ENCODE assay signal across 8 mouse cellular contexts in genomic region chr8:116978631-116979256, GRCm38 (mm10). TPM values are rescaled to one million over a fixed set of nuclear protein-coding genes. Genes with fewer than 3 reads are reported as not detected.
A peak's percentile ranks its signal among the peaks of the same experiment; 100 is the strongest.
DNase-seq lines count a peak whose midpoint lies in the region; ATAC-seq lines count a peak whose summit lies in the region.

1700030J22Rik (minus strand) TSS chr8:116978959.

- H3K79me2 ChIP-seq in macrophage (ENCODE audit: inconsistent target): no peaks in the 10 kb centered on the region

- H3K4me2 ChIP-seq in hindbrain, embryonic 16.5 days (ENCODE audit: low read length): peak within 1 kb of the TSS; percentile 86

- peak within 1 kb of the TSS; percentile 81 for H3K27ac ChIP-seq in hindbrain, embryonic 16.5 days (ENCODE audit: low read depth, low read length)
- peak within 1 kb of the TSS; percentile 49 for H3K27ac ChIP-seq in macrophage

- H3K4me3 ChIP-seq in hindbrain, embryonic 16.5 days (ENCODE audit: low read length): peak within 1 kb of the TSS; percentile 95
- peak within 1 kb of the TSS; percentile 52 for H3K4me3 ChIP-seq in macrophage (ENCODE audit: inconsistent target)

- peak; percentile 99 for DNase-seq in WW6 (ENCODE audit: low read depth, low spot score)
- DNase-seq in cerebellum, postnatal 4 days (ENCODE audit: low spot score in 2 of 2): peak; percentile 94 to 96
- DNase-seq in gastrocnemius, adult 18-20 months (ENCODE audit: low spot score): peak; percentile 99
- peak; percentile 97 to 98 for DNase-seq in left cerebral cortex, adult 18-20 months (ENCODE audit: low spot score in 2 of 2)
- peak; percentile 99 for DNase-seq in right cerebral cortex, adult 18-20 months
- peak; percentile 89 for DNase-seq in urinary bladder, postnatal 10 days (ENCODE audit: low spot score)

- 0 out of 2 replicates have a peak, but pooled peaks cover 6% of the 10 kb centered on the region for H3K36me3 ChIP-seq in hindbrain, embryonic 16.5 days (ENCODE audit: control insufficient read depth, insufficient read depth, low read length)
- H3K36me3 ChIP-seq in macrophage (ENCODE audit: inconsistent target): peaks cover 7% of the 10 kb centered on the region; the same call in 1 of the 2 replicates

- peak; percentile 99 for ATAC-seq in hindbrain, embryonic 16.5 days

- H3K9me3 ChIP-seq in hindbrain, embryonic 16.5 days (ENCODE audit: control insufficient read depth, low read length): no peaks in the 10 kb centered on the region

- peak within 1 kb of the TSS; percentile 74 for H3K9ac ChIP-seq in hindbrain, embryonic 16.5 days (ENCODE audit: low read depth, low read length)

- 1% methylated on average over 41 of the region's 46 CpGs for WGBS in hindbrain, embryonic 16.5 days
- WGBS in macrophage (ENCODE audit: missing documents): under 1% methylated on average over 46 of the region's 46 CpGs

- peaks cover 11% of the 10 kb centered on the region for H3K4me1 ChIP-seq in hindbrain, embryonic 16.5 days (ENCODE audit: control insufficient read depth, insufficient read depth, low read depth, low read length)

- H3K27me3 ChIP-seq in hindbrain, embryonic 16.5 days (replicated peaks; ENCODE audit: control insufficient read depth, insufficient read depth, low read length): no peaks in the 10 kb centered on the region

RNA-seq across cellular contexts. Expression of gene 1700030J22Rik, which starts in this region (rescaled TPM):
- under 1 TPM in 1 of 2 experiments, not detected in 1; 0.11 TPM for total RNA-seq in gastrocnemius, adult 18-20 months (2021)
- polyA plus RNA-seq in hindbrain, embryonic 16.5 days (2015; fragmentation: Nextera tagmentation; extraction: Ambion mirVana): 7.8 and 8.0 TPM in 2 replicates
- total RNA-seq in left cerebral cortex, adult 18-20 months (2021): 10 to 100 TPM; 10.1 to 11.8 TPM
- 1 to 10 TPM in 12 of 26 experiments, under 1 TPM in 10, not detected in 4; 0.29 to 2.5 (median 1.2) TPM for total RNA-seq in macrophage (2018; cell fraction: chromatin; rRNA removed)
- 1 to 10 TPM in 11 of 26 experiments, under 1 TPM in 15; 0.14 to 1.4 (median 0.88) TPM for total RNA-seq in macrophage (2018; cell fraction: cytosol; rRNA removed)
- total RNA-seq in macrophage (2018; cell fraction: nucleus; rRNA removed): 1 to 10 TPM in 12 of 26 experiments, under 1 TPM in 13, not detected in 1; 0.36 to 2.5 (median 0.92) TPM
- polyA plus RNA-seq in macrophage (2018): 0.57 to 1.3 TPM (median 0.98 TPM) in 3 replicates

Comparison
In these comparisons a context has a peak if more than half of its experiments do, and no peak if none do; other contexts are left out.
1. Peak in every context shown above with its lines: DNase-seq, ATAC-seq, H3K4me3 ChIP-seq and H3K27ac ChIP-seq.
2. RNA of gene 1700030J22Rik (total RNA-seq): 10.1 to 11.8 TPM in left cerebral cortex, adult 18-20 months; 0.11 TPM in gastrocnemius, adult 18-20 months; every median in the first group is over 10 times any median in the second.
3. Peak in DNase-seq in gastrocnemius, adult 18-20 months; RNA of the gene not detected or under 1 TPM.